Mouse (Mus musculus): ENCODE results near the gene AI837181. TPM values are rescaled to one million over a fixed set of nuclear protein-coding genes. Genes with fewer than 3 reads are reported as not detected.

AI837181 gene
- total RNA-seq, 2 experiments from 2014 or later: 66.4 to 69.8 TPM

- DNase-seq: peak; percentile 64 to 65
Measured at GRCm38 (mm10) chr19:5447515-5448353, 22.8 kb downstream of the AI837181 start, which contains the start of gene Fosl1. Gene Fosl1, plus strand, starts transcription at chr19:5447547.

DNA sequence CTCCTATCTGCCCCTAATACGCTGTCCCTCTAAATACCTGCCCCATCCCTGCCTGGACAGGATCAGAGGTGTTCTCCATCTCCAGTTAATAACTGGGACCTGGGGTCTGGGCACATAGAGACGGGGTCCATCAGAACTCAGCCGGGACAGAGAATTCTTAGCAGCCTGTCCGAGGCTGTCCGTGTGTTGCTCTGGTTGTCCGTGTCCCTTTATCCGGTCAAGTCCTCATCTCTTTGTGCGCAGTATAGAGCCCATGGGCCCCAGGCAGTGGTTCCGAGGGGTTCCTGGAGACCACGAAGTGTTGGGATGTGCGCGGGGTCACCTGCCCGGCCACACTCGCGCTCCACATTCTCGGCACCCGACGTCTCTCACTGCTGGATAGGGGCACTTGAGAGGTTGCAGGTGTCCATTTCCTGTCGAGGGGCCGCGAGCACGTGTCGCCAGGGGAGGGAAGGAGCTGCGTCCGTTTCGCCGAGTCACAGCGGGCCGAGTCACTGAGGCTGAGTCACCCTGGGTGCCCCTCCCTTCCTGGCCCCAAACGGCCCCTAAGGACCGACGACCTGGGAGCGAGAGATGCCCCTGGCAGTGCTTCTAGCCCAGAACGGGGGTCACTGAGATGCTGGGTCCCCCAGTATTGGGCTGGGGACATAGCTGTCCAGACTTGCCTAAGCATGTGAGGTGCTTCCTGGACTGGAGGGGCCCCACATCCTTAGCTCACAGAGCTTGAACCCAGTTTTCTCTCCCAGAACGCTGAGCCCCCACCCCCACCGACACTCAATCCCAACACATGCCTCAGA is 23.6 kb downstream of the AI837181 start:
- DNase-seq: no peak

- DNase-seq: no peak
Measured at GRCm38 (mm10) chr19:5449673-5450072, 24.7 kb downstream of the AI837181 start.

- no peak for DNase-seq
Measured at GRCm38 (mm10) chr19:5451766-5452165, 26.8 kb downstream of the AI837181 start.

- DNase-seq: no peak
Measured at GRCm38 (mm10) chr19:5455037-5455436, 30.1 kb downstream of the AI837181 start.

DNA sequence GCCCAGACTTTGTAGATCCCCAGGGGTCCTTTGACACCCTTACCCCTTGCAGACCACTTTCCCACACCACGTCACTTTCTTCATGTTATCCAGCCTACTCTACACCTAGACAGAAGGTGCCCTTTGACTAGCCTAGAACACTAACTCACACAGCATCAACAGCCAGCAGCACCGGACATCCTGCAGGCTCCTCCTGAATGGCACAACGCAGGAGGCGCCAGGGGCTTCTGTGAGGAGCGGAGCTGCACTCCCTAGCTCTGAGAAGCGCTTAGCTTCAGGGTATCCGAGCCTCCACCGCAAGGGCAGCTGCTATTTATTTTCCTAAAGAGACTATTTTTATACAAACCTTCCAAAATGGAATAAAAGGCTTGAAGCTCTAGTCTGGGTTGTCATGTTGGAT is 30.6 kb downstream of the AI837181 start:
- DNase-seq: no peak

DNA sequence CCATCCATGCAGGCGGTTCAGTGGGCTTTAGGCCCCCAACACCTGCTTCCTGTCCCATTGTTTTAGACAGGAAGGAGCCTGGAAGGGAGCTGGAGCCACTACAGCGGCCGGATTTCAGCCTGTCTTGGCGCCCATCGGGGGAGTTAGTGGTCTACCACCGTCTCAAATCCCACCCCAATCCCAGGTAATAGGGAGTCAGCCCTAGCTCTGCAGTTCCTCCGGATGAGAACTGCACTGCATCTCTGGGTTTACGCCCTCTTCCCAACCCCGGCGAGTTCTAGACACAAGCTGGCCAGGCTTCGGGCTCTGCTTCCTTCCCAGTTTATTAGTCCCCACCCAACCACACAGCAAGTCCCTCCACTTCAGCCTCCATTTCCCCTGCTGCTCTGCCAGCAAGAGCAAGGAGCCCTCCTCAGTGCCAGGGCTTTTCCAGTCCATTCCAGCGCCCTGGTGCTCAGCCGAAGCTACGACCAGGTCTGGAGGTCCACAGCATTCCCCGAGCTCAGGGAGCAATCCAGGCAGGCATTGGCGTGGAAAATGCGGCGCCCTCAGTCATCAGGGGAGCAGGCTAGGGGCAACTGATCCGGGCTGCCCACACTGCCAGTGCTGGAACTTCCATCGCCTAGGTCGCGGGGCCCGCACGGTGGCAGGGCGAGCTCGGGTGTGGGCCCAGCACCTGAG is 31.4 kb downstream of the AI837181 start:
- DNase-seq: no peak

DNA sequence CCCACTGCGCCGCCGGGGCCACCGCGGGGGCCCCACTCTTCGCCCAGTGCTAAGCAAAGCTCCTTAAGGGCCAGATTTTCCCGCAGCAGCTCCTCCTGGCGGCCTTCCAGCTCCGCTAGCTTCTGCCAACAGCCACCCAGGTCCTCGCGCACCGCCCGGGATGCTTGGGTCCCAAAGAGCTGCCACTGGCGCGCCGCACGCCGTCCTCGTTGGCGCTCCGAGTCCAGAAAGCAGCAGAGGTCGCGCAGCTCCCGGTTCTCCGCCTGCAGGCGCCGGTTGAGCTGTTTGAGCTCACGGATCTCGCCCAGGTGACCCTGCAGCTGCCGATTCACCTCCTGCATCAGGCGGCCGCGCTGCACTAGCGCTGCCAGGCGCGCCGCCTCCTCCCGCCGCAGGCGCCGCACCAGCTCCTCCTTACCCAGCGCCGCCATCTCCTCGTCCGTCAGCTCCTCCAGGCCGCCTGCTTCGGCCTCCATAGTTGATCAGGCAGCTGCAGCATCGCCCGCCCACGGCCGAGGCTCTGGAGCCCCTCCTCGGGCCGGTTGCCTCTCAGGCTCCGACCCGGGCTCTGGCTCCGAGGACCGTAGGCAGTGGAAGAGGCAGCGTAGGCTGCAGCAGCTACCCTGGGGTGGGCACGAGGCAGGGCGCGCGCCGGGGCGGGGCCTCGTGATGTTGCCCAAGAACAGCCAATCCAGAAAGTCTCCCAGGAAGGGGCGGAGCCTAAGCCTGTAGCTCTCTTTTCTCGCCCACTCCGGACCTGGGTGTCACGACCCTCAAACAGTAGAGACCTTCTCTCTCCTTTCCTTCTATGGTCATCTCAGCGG is 32.2 kb downstream of the AI837181 start:
- DNase-seq: peak; percentile 96

DNA sequence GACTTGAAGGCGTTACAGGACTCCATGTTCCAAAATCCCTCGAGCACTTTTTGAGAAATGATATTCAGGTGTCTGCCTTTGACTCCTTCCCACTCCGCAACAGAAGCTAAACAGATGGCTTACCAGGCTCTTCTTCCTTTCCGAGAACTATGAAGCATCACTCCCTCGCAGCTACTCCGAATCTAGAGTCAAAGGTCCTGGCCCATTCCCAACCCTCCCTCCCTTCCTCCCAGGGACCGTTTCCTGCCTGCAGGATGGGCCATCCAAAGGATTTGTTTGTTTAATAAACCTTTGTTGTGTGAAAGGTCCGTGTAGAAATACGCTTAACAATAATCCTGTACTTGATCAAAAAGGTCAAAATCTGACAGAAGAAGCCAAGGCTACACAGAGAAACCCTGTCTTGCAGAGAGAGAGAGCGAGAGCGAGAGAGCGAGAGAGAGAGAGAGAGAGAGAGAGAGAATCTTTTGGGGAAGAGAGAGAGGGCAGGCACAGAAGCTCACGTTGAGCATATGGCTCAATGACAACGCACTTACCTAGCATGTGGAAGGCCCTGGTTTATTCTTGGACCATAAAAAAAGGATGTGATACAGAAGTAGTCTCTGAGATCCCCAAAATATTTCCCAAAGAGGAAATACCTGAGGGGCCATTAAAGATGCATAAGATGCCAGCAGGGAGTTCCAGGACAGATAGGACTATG is 33.0 kb downstream of the AI837181 start, which contains the start of gene Ccdc85b:
Ccdc85b (minus strand) TSS at position 149 of the 697 bp plus-strand sequence.
- no peak for DNase-seq

- peak; percentile 56 to 61 for DNase-seq
Measured at GRCm38 (mm10) chr19:5459019-5459418, 34.1 kb downstream of the AI837181 start.

DNA sequence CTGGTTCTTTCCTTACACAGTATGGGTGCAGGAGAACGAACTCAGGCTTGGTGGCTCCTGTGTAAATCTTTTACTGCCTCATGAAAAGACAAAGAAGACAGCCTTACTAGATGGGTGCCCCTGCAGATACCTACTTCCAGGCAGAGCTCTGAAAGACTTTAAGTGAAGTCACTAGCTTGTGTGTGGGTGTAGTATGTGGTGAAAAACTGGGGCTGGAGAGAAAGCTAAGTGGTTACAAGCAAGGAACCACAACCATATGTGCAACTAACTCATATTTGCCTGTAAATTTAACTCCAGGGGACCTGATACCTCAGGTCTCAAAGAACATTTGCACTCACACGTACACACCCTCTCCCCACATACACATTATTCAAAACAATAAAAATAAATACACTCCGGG is 35.0 kb downstream of the AI837181 start:
- DNase-seq: no peak

- peak; percentile 84 to 86 for DNase-seq
Measured at GRCm38 (mm10) chr19:5460465-5460911, 35.5 kb downstream of the AI837181 start, which contains the start of gene Fibp. Gene Fibp, plus strand, starts transcription at chr19:5460615.

GRCm38 (mm10) chr19:5461411-5461810 is 36.5 kb downstream of the AI837181 start:
- DNase-seq: no peak

GRCm38 (mm10) chr19:5463212-5463611 is 38.3 kb downstream of the AI837181 start:
- no peak for DNase-seq

DNA sequence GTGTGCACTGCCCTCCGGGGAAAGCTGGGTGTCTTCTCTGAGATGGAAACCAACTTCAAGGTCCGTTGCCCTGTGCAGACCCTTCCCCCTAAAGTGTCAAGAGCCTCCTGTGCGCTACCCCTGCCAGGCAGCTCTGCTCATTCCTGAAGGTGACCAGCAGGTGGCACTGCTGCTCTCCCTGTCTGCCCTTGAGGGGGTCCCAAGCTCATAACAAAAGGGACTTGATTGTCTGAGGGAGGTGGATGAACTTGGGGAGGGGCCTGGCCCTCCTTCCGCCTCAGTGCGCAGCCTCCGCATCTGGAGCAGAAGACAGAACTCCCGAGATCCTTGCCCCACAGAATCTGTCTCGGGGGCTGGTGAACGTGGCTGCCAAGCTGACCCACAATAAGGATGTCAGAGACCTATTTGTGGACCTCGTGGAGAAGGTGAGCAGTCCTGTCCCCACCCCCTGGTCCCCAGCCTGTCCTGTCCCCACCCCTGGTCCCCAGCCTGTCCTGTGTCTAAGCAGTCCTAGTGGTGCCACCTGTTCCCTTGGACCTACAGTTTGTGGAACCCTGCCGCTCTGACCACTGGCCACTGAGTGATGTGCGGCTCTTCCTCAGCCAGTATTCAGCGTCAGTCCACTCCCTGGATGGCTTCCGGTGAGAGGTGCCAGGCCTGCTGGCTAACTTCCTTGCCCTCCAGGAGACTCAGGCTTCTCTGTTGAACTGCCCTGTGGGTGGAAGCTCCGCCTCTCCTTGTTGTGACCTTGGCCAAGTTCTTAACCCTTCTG is 39.0 kb downstream of the AI837181 start:
- peak; percentile 46 to 58 for DNase-seq

GRCm38 (mm10) chr19:5465037-5465436 is 40.1 kb downstream of the AI837181 start:
- DNase-seq: no peak

- no peak for DNase-seq
Measured at GRCm38 (mm10) chr19:5466916-5467500, 42.1 kb downstream of the AI837181 start.

GRCm38 (mm10) chr19:5468374-5468773 is 43.4 kb downstream of the AI837181 start, which contains the start of gene Ctsw:
Gene Ctsw, minus strand, starts transcription at chr19:5468507.
- DNase-seq: no peak

- no peak for DNase-seq
Measured at GRCm38 (mm10) chr19:5471846-5472245, 46.9 kb downstream of the AI837181 start.

DNA sequence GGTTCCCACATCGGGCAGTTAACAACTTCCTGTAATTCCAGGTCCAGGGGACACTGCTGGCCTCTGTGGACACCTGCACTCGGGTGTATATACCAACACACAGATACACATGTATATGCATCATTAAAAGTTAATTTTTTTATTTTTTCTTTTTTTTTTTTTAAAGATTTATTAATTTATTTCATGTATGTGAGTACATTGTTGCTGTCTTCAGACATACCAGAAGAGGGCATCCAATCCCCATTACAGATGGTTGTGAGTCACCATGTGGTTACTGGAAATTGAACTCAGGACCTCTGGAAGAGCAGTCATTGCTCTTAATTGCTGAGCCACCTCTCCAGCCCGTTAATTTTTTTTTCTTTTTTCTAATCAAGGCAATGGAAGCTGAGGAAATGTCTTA is 47.9 kb downstream of the AI837181 start:
- DNase-seq: no peak

All from layer of hippocampus, postnatal 36 days (tissue).